Mouse (Mus musculus) embryonic facial prominence, embryonic 15.5 days (tissue): ENCODE measurements around the gene Gm20388. TPM values are rescaled to one million over a fixed set of nuclear protein-coding genes. Genes with fewer than 3 reads are reported as not detected.

ENCODE experiments used
- ATAC-seq: fragments of 200-750 bp; cut with Nextera tagmentation; 2 replicates; pipeline ENCODE4 v1.8.0; 2017; ENCODE audit warnings: low read depth, moderate TSS enrichment; ENCODE audit not compliant: insufficient number of reproducible peaks, low FRiP score, low TSS enrichment
- H3K27ac ChIP-seq: fragments of 300-500 bp; sonication (generic); replicated peaks from 2 replicates; pipeline ENCODE4 v1.5.1; 2015; ENCODE audit warnings: mild to moderate bottlenecking, inconsistent platforms
- H3K27me3 ChIP-seq: fragments of 300-500 bp; sonication (generic); 2 replicates; pipeline ENCODE4 v1.6.1; 2015; ENCODE audit warnings: inconsistent platforms
- H3K36me3 ChIP-seq: fragments of 300-500 bp; sonication (generic); 2 replicates; pipeline ENCODE4 v1.6.1; 2015; ENCODE audit warnings: mild to moderate bottlenecking, inconsistent platforms
- H3K4me1 ChIP-seq: fragments of 300-500 bp; sonication (generic); 2 replicates; pipeline ENCODE4 v1.6.1; 2015; ENCODE audit warnings: inconsistent platforms
- H3K4me2 ChIP-seq: fragments of 300-500 bp; sonication (generic); replicated peaks from 2 replicates; pipeline ENCODE4 v1.6.1; 2015; ENCODE audit warnings: mild to moderate bottlenecking, inconsistent platforms
- H3K4me3 ChIP-seq: fragments of 300-500 bp; sonication (generic); replicated peaks from 2 replicates; pipeline ENCODE4 v1.5.1; 2015; ENCODE audit warnings: mild to moderate bottlenecking, inconsistent platforms
- H3K9ac ChIP-seq: fragments of 300-500 bp; sonication (generic); 2 replicates; pipeline ENCODE4 v1.6.1; 2015; ENCODE audit warnings: inconsistent platforms
- H3K9me3 ChIP-seq: fragments of 300-500 bp; sonication (generic); replicated peaks from 2 replicates; pipeline ENCODE4 v1.6.1; 2016; ENCODE audit warnings: inconsistent platforms
- WGBS: fragments of 180-500 bp; shearing (Covaris S2); methylation state at CpG from one replicate; pipeline ENCODE4 v1.1.7; 2015; 5-methylcytosine and 5-hydroxymethylcytosine counted together
- polyA plus RNA-seq: library from polyadenylated mRNA; unstranded; fragments of >200 nt; fragmentation: Nextera tagmentation; extraction: Ambion mirVana; gene quantifications from 2 replicates; pipeline ENCODE4 v1.2.1, GENCODE M21; 2015

Gm20388 gene
- polyA plus RNA-seq, 1 experiment from 2014 or later = 8.0 TPM

- WGBS = 66% methylated on average over 2 of the region's 2 CpGs
- Histone ChIP-seq H3K27me3 (no peaks in the 10 kb centered on the region), H3K9ac (no peak overlapping the region), H3K4me1 (no peaks in the 10 kb centered on the region), H3K36me3 (no peaks in the 10 kb centered on the region), H3K9me3 (no peaks in the 10 kb centered on the region), H3K4me3 (no peak overlapping the region), H3K27ac (no peak overlapping the region), H3K4me2 (no peak overlapping the region)
- ATAC-seq = no peak
Measured at GRCm38 (mm10) chr8:124212148-124212547, 4301.5 kb downstream of the Gm20388 start.

- ATAC-seq = no peak
- Histone ChIP-seq H3K9ac (no peak overlapping the region), H3K9me3 (no peaks in the 10 kb centered on the region), H3K4me3 (no peak overlapping the region), H3K36me3 (no peaks in the 10 kb centered on the region), H3K27me3 (no peaks in the 10 kb centered on the region), H3K27ac (no peak overlapping the region), H3K4me1 (peaks cover 8% of the 10 kb centered on the region; the same call in 1 of the 2 replicates), H3K4me2 (no peak overlapping the region)
Measured at GRCm38 (mm10) chr8:124216951-124217350, 4306.3 kb downstream of the Gm20388 start.

GRCm38 (mm10) chr8:124229883-124230282 lies 4319.2 kb downstream of the Gm20388 start:
- ATAC-seq = no peak
- H3K4me1 ChIP-seq = peaks cover 23% of the 10 kb centered on the region
- H3K9me3 ChIP-seq = no peaks in the 10 kb centered on the region
- H3K27ac ChIP-seq = no peak overlapping the region
- H3K9ac ChIP-seq = no peak overlapping the region
- H3K4me3 ChIP-seq = no peak overlapping the region
- H3K27me3 ChIP-seq = no peaks in the 10 kb centered on the region
- H3K4me2 ChIP-seq = no peak overlapping the region
- H3K36me3 ChIP-seq = no peaks in the 10 kb centered on the region
- WGBS = 60% methylated on average over 2 of the region's 2 CpGs

- Histone ChIP-seq H3K27me3 (no peaks in the 10 kb centered on the region), H3K4me3 (peak overlapping the region; percentile 86), H3K36me3 (no peaks in the 10 kb centered on the region), H3K9me3 (no peaks in the 10 kb centered on the region), H3K9ac (no peak overlapping the region), H3K4me2 (peak overlapping the region; percentile 93), H3K4me1 (peaks cover 23% of the 10 kb centered on the region), H3K27ac (no peak overlapping the region)
- ATAC-seq = no peak
- WGBS = 52% methylated on average over 8 of the region's 8 CpGs
Measured at GRCm38 (mm10) chr8:124230496-124231175, 4320.0 kb downstream of the Gm20388 start.

- no peaks in the 10 kb centered on the region for H3K27me3 ChIP-seq
- H3K9me3 ChIP-seq = no peaks in the 10 kb centered on the region
- no peaks in the 10 kb centered on the region for H3K36me3 ChIP-seq
- peak within 1 kb of the TSS; percentile 86 for H3K4me3 ChIP-seq
- H3K4me1 ChIP-seq = peaks cover 23% of the 10 kb centered on the region
- ATAC-seq = peak; percentile 79
- peak within 1 kb of the TSS; percentile 60; the same call in 1 of the 2 replicates for H3K27ac ChIP-seq
- H3K4me2 ChIP-seq = peak within 1 kb of the TSS; percentile 93
- WGBS = 0% methylated on average over 29 of the region's 53 CpGs
- H3K9ac ChIP-seq = peak within 1 kb of the TSS; percentile 81
Measured at GRCm38 (mm10) chr8:124231176-124231484, 4320.5 kb downstream of the Gm20388 start, which contains the start of gene Galnt2. Gene Galnt2, plus strand, starts transcription at chr8:124231391.

- Histone ChIP-seq H3K4me2 (peak overlapping the region; percentile 93), H3K9me3 (no peaks in the 10 kb centered on the region), H3K9ac (peak overlapping the region; percentile 81), H3K4me3 (peak overlapping the region; percentile 86), H3K4me1 (peaks cover 23% of the 10 kb centered on the region), H3K27me3 (no peaks in the 10 kb centered on the region), H3K36me3 (no peaks in the 10 kb centered on the region), H3K27ac (peak overlapping the region; percentile 60; the same call in 1 of the 2 replicates)
- WGBS = under 1% methylated on average over 72 of the region's 83 CpGs
- peak; percentile 70 for ATAC-seq
Measured at GRCm38 (mm10) chr8:124231485-124232279, 4321.0 kb downstream of the Gm20388 start.

GRCm38 (mm10) chr8:124232280-124232600 lies 4321.6 kb downstream of the Gm20388 start:
- WGBS = 4% methylated on average over 18 of the region's 18 CpGs
- Histone ChIP-seq H3K4me3 (peak overlapping the region; percentile 86), H3K9me3 (no peaks in the 10 kb centered on the region), H3K4me2 (peak overlapping the region; percentile 93), H3K27me3 (no peaks in the 10 kb centered on the region), H3K9ac (peak overlapping the region; percentile 81), H3K27ac (no peak overlapping the region), H3K36me3 (no peaks in the 10 kb centered on the region), H3K4me1 (peaks cover 23% of the 10 kb centered on the region)
- ATAC-seq = no peak

- no peak overlapping the region for H3K9ac ChIP-seq
- no peak overlapping the region for H3K4me3 ChIP-seq
- WGBS = 44% methylated on average over 2 of the region's 2 CpGs
- no peaks in the 10 kb centered on the region for H3K27me3 ChIP-seq
- H3K4me2 ChIP-seq = no peak overlapping the region
- H3K9me3 ChIP-seq = no peaks in the 10 kb centered on the region
- no peaks in the 10 kb centered on the region for H3K36me3 ChIP-seq
- peaks cover 29% of the 10 kb centered on the region for H3K4me1 ChIP-seq
- no peak overlapping the region for H3K27ac ChIP-seq
- ATAC-seq = no peak
Measured at GRCm38 (mm10) chr8:124234496-124234895, 4323.9 kb downstream of the Gm20388 start.

- Histone ChIP-seq H3K9ac (no peak overlapping the region), H3K4me2 (no peak overlapping the region), H3K4me3 (no peak overlapping the region), H3K27ac (no peak overlapping the region), H3K9me3 (no peaks in the 10 kb centered on the region), H3K4me1 (peaks cover 32% of the 10 kb centered on the region), H3K27me3 (no peaks in the 10 kb centered on the region), H3K36me3 (no peaks in the 10 kb centered on the region)
- no peak for ATAC-seq
- WGBS = 93% methylated on average over 4 of the region's 4 CpGs
Measured at GRCm38 (mm10) chr8:124235536-124235935, 4324.9 kb downstream of the Gm20388 start.

GRCm38 (mm10) chr8:124239350-124239749 lies 4328.7 kb downstream of the Gm20388 start:
- Histone ChIP-seq H3K9ac (no peak overlapping the region), H3K4me2 (no peak overlapping the region), H3K36me3 (peaks cover 12% of the 10 kb centered on the region; the same call in 1 of the 2 replicates), H3K9me3 (no peaks in the 10 kb centered on the region), H3K4me3 (no peak overlapping the region), H3K27me3 (no peaks in the 10 kb centered on the region), H3K4me1 (peaks cover 12% of the 10 kb centered on the region; the same call in 1 of the 2 replicates), H3K27ac (no peak overlapping the region)
- no peak for ATAC-seq
- 84% methylated on average over 6 of the region's 6 CpGs for WGBS

- peaks cover 12% of the 10 kb centered on the region; the same call in 1 of the 2 replicates for H3K36me3 ChIP-seq
- ATAC-seq = no peak
- WGBS = 70% methylated on average over 8 of the region's 8 CpGs
- H3K4me2 ChIP-seq = no peak overlapping the region
- 0 out of 2 replicates have a peak, but pooled peaks cover 8% of the 10 kb centered on the region for H3K4me1 ChIP-seq
- no peak overlapping the region for H3K9ac ChIP-seq
- no peak overlapping the region for H3K27ac ChIP-seq
- H3K9me3 ChIP-seq = no peaks in the 10 kb centered on the region
- no peaks in the 10 kb centered on the region for H3K27me3 ChIP-seq
- H3K4me3 ChIP-seq = no peak overlapping the region
Measured at GRCm38 (mm10) chr8:124240932-124241331, 4330.3 kb downstream of the Gm20388 start.
